Mouse (Mus musculus) ES-E14 (cell line): ENCODE results near the gene Cdk5rap1. TPM values are rescaled to one million over a fixed set of nuclear protein-coding genes. Genes with fewer than 3 reads are reported as not detected.
"Not testable (repeated sequence)": the region's sequence is repeated elsewhere in the genome, so short reads cannot be mapped to it uniquely, and the experiment has no call there.

Experiments used
- DNase-seq: peaks from one replicate; pipeline ENCODE4 v3.0.0-alpha.2; 2013; ENCODE audit warnings: low read depth, low spot score
- H3K27ac ChIP-seq: 2 replicates; pipeline ENCODE4 v1.5.1; 2012; ENCODE audit warnings: low read depth, mild to moderate bottlenecking, low read length, moderate library complexity, mixed read lengths; ENCODE audit not compliant: poor library complexity, insufficient read depth, severe bottlenecking
- H3K36me3 ChIP-seq: 2 replicates; pipeline ENCODE4 v1.6.1; 2012; ENCODE audit warnings: mild to moderate bottlenecking, low read length, moderate library complexity, mixed read lengths; ENCODE audit not compliant: control insufficient read depth, poor library complexity, insufficient read depth, severe bottlenecking
- H3K4me1 ChIP-seq, 2 experiments: fragments of 150-350 bp in 1 of 2; sonication (generic) in 1 of 2; 2 replicates each; pipeline ENCODE4 v1.6.1; 2012; ENCODE audit warnings: low read length in 2 of 2, mild to moderate bottlenecking in 1 of 2, mixed read lengths in 1 of 2; ENCODE audit not compliant: control insufficient read depth in 2 of 2, insufficient read depth in 2 of 2, poor library complexity in 1 of 2
- H3K4me3 ChIP-seq, 2 experiments: fragments of 150-350 bp in 1 of 2; sonication (generic) in 1 of 2; 2 replicates each; pipeline ENCODE4 v1.5.1; 2012; ENCODE audit warnings: low read length in 2 of 2, low read depth in 1 of 2, mild to moderate bottlenecking in 1 of 2, mixed read lengths in 1 of 2; ENCODE audit not compliant: insufficient read depth in 1 of 2, poor library complexity in 1 of 2, severe bottlenecking in 1 of 2
- H3K9ac ChIP-seq: 2 replicates; pipeline ENCODE4 v1.6.1; 2012; ENCODE audit warnings: low read depth, mild to moderate bottlenecking, low read length, mixed read lengths; ENCODE audit not compliant: poor library complexity, insufficient read depth, severe bottlenecking
- H3K9me3 ChIP-seq: fragments of 150-350 bp; sonication (generic); 2 replicates; pipeline ENCODE4 v1.6.1; 2012; ENCODE audit warnings: low read depth, mild to moderate bottlenecking, low read length; ENCODE audit not compliant: control insufficient read depth, insufficient read depth
- CHD2 ChIP-seq: IDR thresholded peaks from 2 replicates; pipeline ENCODE4 v1.6.1; 2014; ENCODE audit warnings: mild to moderate bottlenecking, low read depth, low read length, inconsistent platforms
- HCFC1 ChIP-seq: IDR thresholded peaks from 2 replicates; pipeline ENCODE4 v1.6.1; 2012; ENCODE audit warnings: low read length, inconsistent platforms, borderline replicate concordance; ENCODE audit not compliant: insufficient read depth
- MAFK ChIP-seq: IDR thresholded peaks from 2 replicates; pipeline ENCODE4 v1.6.1; 2014; ENCODE audit warnings: mild to moderate bottlenecking, low read depth, low read length, inconsistent platforms; ENCODE audit not compliant: insufficient read depth
- ZC3H11A ChIP-seq: IDR thresholded peaks from 2 replicates; pipeline ENCODE4 v1.6.1; 2012; ENCODE audit warnings: low read depth, mild to moderate bottlenecking, inconsistent platforms, low read length, borderline replicate concordance
- ZNF384 ChIP-seq: IDR thresholded peaks from 2 replicates; pipeline ENCODE4 v1.6.1; 2012; ENCODE audit warnings: low read depth, low read length, inconsistent platforms
- in situ Hi-C, 2 experiments: fragments of 600-800 bp; cut with MboI; formaldehyde crosslinking; loops; one replicate each; pipeline ENCODE4 v1.15.1; 2025; ENCODE audit warnings: low sequenced_read_pairs in 2 of 2, inconsistent platforms in 1 of 2; ENCODE audit not compliant: unreplicated experiment in 2 of 2
- total RNA-seq: library from RNA; depleted of rRNA; stranded (reverse); fragments of 300-350 nt; gene quantifications from 2 replicates; pipeline ENCODE4 v1.2.3, GENCODE M21; 2012

The Cdk5rap1 gene
- total RNA-seq, 1 experiment = 30.0 TPM

- H3K27ac ChIP-seq = peak overlapping the region; percentile 97; the same call in 1 of the 2 replicates
- H3K9me3 ChIP-seq = no peaks in the 10 kb centered on the region
- no peak overlapping the region for H3K4me3 ChIP-seq
- H3K4me1 ChIP-seq = peaks cover 14% of the 10 kb centered on the region in 2 experiments
- TF ChIP-seq MAFK (peak; percentile 97), ZNF384 (peak; percentile 97), HCFC1 (no peak), CHD2 (0 out of 2 replicates have a peak, but pooled peaks have one; percentile 35)
- in situ Hi-C loops = no loop called here
- H3K36me3 ChIP-seq = no peaks in the 10 kb centered on the region
- DNase-seq = peak; percentile 39
- H3K9ac ChIP-seq = no peak overlapping the region; the same call in 1 of the 2 replicates
These were observed 34.6 kb downstream of the Cdk5rap1 start for GRCm38 (mm10) chr2:154338161-154338560.

DNA sequence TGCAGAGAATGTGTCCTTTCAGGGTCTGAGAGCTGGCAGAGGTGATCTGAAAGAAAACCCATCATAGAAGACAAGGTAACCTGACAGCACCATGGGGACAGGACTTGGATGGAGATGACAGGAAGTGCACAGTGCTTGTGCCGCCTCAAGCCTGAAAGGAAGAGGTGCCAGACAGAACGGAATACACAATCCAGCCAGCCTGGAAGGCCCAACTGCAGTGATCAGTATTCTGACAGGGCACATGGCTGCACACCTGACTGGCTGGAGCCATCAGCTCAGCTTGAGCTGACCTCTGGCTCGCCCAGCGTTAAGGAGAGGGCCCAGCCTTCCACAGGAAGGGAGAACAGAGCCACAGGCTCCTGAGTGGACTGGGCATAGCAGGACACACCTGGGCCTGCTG is 37.2 kb downstream of the Cdk5rap1 start:
- H3K4me3 ChIP-seq = no peak overlapping the region
- no peaks in the 10 kb centered on the region for H3K36me3 ChIP-seq
- peak overlapping the region; percentile 54 for H3K9ac ChIP-seq
- TF ChIP-seq ZC3H11A (no peak), ZNF384 (no peak), HCFC1 (no peak), CHD2 (no peak), MAFK (no peak)
- H3K27ac ChIP-seq = peak overlapping the region; percentile 93
- H3K9me3 ChIP-seq = no peaks in the 10 kb centered on the region
- DNase-seq = no peak
- peaks cover 14 to 16% of the 10 kb centered on the region in 2 experiments for H3K4me1 ChIP-seq
- in situ Hi-C loops = no loop called here

DNA sequence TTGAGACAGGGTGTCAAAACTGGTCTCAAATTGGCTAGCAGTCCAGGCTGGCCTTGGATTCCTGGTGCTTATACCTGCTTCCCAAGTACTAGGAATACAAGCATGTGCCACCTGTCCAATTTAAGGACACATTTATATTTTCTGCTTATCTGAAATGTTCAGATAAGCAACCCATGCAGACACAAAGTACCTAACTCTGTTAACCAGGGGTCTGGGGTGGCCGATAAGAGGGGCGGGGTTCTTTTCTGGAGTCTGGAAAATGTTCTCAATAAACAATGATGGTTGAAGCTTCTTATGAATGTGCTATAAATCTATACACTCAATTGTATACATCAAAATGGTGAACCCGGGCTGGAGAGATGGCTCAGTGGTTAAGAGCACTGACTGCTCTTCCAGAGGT is 46.0 kb downstream of the Cdk5rap1 start:
- TF ChIP-seq HCFC1 = no peak
- Histone ChIP-seq H3K27ac (no peak overlapping the region), H3K9me3 (no peaks in the 10 kb centered on the region), H3K4me3 (no peak overlapping the region), H3K36me3 (no peaks in the 10 kb centered on the region), H3K4me1 (0 out of 4 replicates have a peak, but pooled peaks cover 0 to 2% of the 10 kb centered on the region in 2 experiments), H3K9ac (no peak overlapping the region)
- no peak for DNase-seq
- in situ Hi-C loops = no loop called here

DNA sequence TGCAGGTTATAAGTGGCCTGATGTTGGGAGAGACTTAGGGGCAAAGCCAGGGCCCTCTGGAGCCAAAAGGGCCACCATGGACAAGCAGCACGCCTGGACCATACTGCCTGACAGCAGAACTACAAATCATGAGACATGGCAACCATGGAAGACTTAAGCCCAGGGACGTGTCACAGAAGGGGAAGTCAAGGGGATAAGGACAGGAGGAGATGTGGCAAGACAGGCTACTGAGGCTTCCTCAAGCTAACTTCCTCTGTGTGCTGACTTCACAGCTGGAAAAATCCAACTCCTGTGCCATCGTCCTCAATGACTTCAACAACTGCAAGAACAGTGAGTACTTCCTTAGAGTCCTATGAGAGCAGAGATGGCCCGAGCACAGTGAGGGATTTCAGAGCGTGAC is 59.0 kb downstream of the Cdk5rap1 start:
- in situ Hi-C loops, H3K4me3 ChIP-seq, H3K4me1 ChIP-seq, H3K9me3 ChIP-seq, H3K36me3 ChIP-seq, H3K27ac ChIP-seq, DNase-seq, H3K9ac ChIP-seq: not testable (repeated sequence)

DNA sequence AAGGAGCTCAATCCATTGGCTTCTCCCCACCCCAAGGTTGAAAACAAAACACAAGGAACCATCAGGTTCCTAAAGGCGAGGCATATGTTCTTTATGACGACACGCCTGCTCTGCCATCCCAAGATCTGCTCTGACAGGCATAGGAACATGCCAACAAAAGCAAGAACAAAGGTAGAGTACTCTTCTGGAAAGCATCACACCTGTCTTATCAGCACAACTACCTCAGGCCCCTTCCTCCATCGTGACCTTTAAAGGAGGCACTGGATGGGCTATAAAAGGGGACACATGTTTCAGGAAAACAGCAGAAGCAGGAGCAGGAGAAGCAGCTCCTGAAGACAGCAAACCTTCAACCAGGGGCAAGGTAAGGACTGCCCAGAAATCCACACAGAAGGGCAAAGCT is 65.9 kb downstream of the Cdk5rap1 start, which contains the start of gene Bpifb9b:
Gene Bpifb9b (plus strand): TSS at position 301 of the 400 bp plus-strand sequence.
- H3K27ac ChIP-seq, H3K4me1 ChIP-seq, H3K9ac ChIP-seq, DNase-seq, H3K36me3 ChIP-seq, in situ Hi-C loops, H3K4me3 ChIP-seq, H3K9me3 ChIP-seq: not testable (repeated sequence)

- H3K4me1 ChIP-seq, H3K36me3 ChIP-seq, H3K9me3 ChIP-seq, DNase-seq, H3K27ac ChIP-seq, in situ Hi-C loops, H3K4me3 ChIP-seq, H3K9ac ChIP-seq: not testable (repeated sequence)
These were observed 68.2 kb downstream of the Cdk5rap1 start for GRCm38 (mm10) chr2:154304604-154305003.
